Mouse (Mus musculus) lung, embryonic 16.5 days (tissue): ENCODE data around the gene Nlrx1. TPM values are rescaled to one million over a fixed set of nuclear protein-coding genes. Genes with fewer than 3 reads are reported as not detected.

Source experiments
- ATAC-seq: fragments of 200-750 bp; cut with Nextera tagmentation; 2 replicates; pipeline ENCODE4 v1.8.0; 2017; ENCODE audit warnings: low read depth, mild to moderate bottlenecking, moderate library complexity
- H3K27ac ChIP-seq: fragments of 300-500 bp; sonication (generic); 2 replicates; pipeline ENCODE4 v1.5.1; 2014; ENCODE audit warnings: mild to moderate bottlenecking, control low read depth, low read length
- H3K27me3 ChIP-seq: fragments of 300-500 bp; sonication (generic); 2 replicates; pipeline ENCODE4 v1.6.1; 2014; ENCODE audit warnings: low read depth, low read length, mixed read lengths; ENCODE audit not compliant: control insufficient read depth, insufficient read depth
- H3K36me3 ChIP-seq: fragments of 300-500 bp; sonication (generic); 2 replicates; pipeline ENCODE4 v1.6.1; 2014; ENCODE audit warnings: low read length; ENCODE audit not compliant: control insufficient read depth, insufficient read depth
- H3K4me1 ChIP-seq: fragments of 300-500 bp; sonication (generic); replicated peaks from 2 replicates; pipeline ENCODE4 v1.6.1; 2014; ENCODE audit warnings: low read length, mixed read lengths; ENCODE audit not compliant: control insufficient read depth, insufficient read depth
- H3K4me2 ChIP-seq: fragments of 300-500 bp; sonication (generic); 2 replicates; pipeline ENCODE4 v1.6.1; 2014; ENCODE audit warnings: low read depth, low read length, control low read depth
- H3K4me3 ChIP-seq: fragments of 300-500 bp; sonication (generic); 2 replicates; pipeline ENCODE4 v1.5.1; 2014; ENCODE audit warnings: mild to moderate bottlenecking, low read length, control low read depth
- H3K9ac ChIP-seq: fragments of 300-500 bp; sonication (generic); 2 replicates; pipeline ENCODE4 v1.6.1; 2014; ENCODE audit warnings: low read length, control low read depth
- H3K9me3 ChIP-seq: fragments of 300-500 bp; sonication (generic); 2 replicates; pipeline ENCODE4 v1.6.1; 2016; ENCODE audit warnings: low read length; ENCODE audit not compliant: control insufficient read depth
- WGBS: fragments of 180-500 bp; shearing (Covaris S2); extraction: QIAGEN DNeasy Blood & Tissue Kit; methylation state at CpG from one replicate; pipeline ENCODE4 v1.1.7; 2014; 5-methylcytosine and 5-hydroxymethylcytosine counted together
- polyA plus RNA-seq: library from polyadenylated mRNA; unstranded; fragments of >200 nt; fragmentation: Nextera tagmentation; extraction: Ambion mirVana; gene quantifications from 2 replicates; pipeline ENCODE4 v1.2.1, GENCODE M21; 2015

The Nlrx1 gene
- polyA plus RNA-seq, 1 experiment from 2014 or later, result 10.4 TPM

GRCm38 (mm10) chr9:44256213-44256612, 12.2 kb downstream of the Nlrx1 start:
- H3K4me1 ChIP-seq, result peaks cover 3% of the 10 kb centered on the region
- no peak overlapping the region for H3K27ac ChIP-seq
- no peaks in the 10 kb centered on the region for H3K9me3 ChIP-seq
- H3K4me3 ChIP-seq, result no peak overlapping the region
- ATAC-seq, result no peak
- no peak overlapping the region for H3K9ac ChIP-seq
- H3K36me3 ChIP-seq, result no peaks in the 10 kb centered on the region
- 64% methylated on average over 8 of the region's 8 CpGs for WGBS
- H3K27me3 ChIP-seq, result no peaks in the 10 kb centered on the region
- no peak overlapping the region for H3K4me2 ChIP-seq

GRCm38 (mm10) chr9:44255136-44255521, 13.3 kb downstream of the Nlrx1 start:
- 61% methylated on average over 6 of the region's 6 CpGs for WGBS
- H3K4me1 ChIP-seq, result peaks cover 3% of the 10 kb centered on the region
- ATAC-seq, result no peak
- no peak overlapping the region for H3K27ac ChIP-seq
- no peaks in the 10 kb centered on the region for H3K9me3 ChIP-seq
- no peak overlapping the region for H3K4me3 ChIP-seq
- H3K9ac ChIP-seq, result no peak overlapping the region
- no peak overlapping the region for H3K4me2 ChIP-seq
- no peaks in the 10 kb centered on the region for H3K27me3 ChIP-seq
- H3K36me3 ChIP-seq, result no peaks in the 10 kb centered on the region

DNA sequence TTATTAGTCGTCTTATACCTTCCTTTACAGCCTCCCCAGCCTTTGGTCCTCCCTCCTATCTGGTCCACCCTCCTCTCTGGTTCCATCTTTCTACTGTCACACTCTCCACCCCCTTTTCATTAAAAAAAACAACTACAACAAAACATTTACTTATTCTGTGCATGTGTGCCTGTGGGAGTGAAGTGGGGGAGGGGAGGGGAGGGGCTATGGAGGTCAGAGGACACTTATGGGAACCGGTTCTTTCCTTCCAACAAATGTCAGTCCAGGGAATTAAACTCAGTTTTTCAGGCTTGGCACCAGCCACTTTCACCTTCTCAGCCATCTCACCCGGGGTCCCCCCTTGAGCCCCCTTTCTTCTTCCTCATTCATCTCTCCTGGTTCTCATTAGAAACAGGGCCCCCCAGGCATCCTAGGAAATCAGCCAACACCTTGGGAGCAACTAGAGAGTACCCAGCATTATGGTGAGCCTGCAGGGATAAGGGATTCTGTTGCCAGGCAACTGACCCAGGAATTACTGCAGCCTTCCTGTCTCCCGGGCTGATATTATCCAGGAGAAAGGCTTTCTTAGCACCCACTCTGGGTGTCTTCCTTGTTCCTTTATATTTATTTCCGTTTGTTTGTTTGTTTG, 13.8 kb downstream of the Nlrx1 start:
- Histone ChIP-seq H3K4me3 (no peak overlapping the region), H3K27me3 (no peaks in the 10 kb centered on the region), H3K9ac (no peak overlapping the region), H3K36me3 (no peaks in the 10 kb centered on the region), H3K4me2 (no peak overlapping the region), H3K9me3 (no peaks in the 10 kb centered on the region), H3K27ac (no peak overlapping the region), H3K4me1 (peaks cover 3% of the 10 kb centered on the region)
- no peak for ATAC-seq
- 15% methylated on average over 5 of the region's 5 CpGs for WGBS

DNA sequence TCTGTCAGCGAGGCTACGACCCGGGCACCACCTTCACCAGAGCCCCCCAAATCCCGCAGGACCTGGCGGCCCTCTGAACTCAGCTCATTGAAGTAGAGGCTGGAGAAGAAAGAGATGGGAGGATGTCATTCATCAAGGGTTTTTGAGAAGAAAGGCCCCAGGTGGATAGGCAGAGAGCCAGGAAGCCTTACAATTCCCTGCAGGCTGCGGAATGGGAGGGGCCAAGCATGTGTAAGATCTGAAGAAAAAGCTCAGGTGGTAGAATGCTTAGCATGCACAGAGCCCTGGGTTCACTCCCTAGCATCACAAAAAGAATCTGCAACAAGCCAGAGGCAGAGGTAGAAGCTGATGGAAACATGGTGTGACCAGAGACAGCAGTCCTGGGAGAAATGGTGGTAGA, 15.0 kb downstream of the Nlrx1 start:
- Histone ChIP-seq H3K4me2 (no peak overlapping the region), H3K9me3 (no peaks in the 10 kb centered on the region), H3K27me3 (no peaks in the 10 kb centered on the region), H3K4me1 (peaks cover 3% of the 10 kb centered on the region), H3K4me3 (no peak overlapping the region), H3K36me3 (no peaks in the 10 kb centered on the region), H3K27ac (no peak overlapping the region), H3K9ac (no peak overlapping the region)
- 76% methylated on average over 6 of the region's 6 CpGs for WGBS
- no peak for ATAC-seq

GRCm38 (mm10) chr9:44251314-44251713, 17.1 kb downstream of the Nlrx1 start, which contains the start of gene Pdzd3:
Pdzd3 (minus strand) TSS chr9:44251471.
- Histone ChIP-seq H3K4me3 (no peak within 1 kb of the TSS), H3K36me3 (no peaks in the 10 kb centered on the region), H3K27ac (no peak within 1 kb of the TSS), H3K27me3 (no peaks in the 10 kb centered on the region), H3K4me2 (no peak within 1 kb of the TSS), H3K9me3 (no peaks in the 10 kb centered on the region), H3K4me1 (peaks cover 3% of the 10 kb centered on the region), H3K9ac (no peak within 1 kb of the TSS)
- WGBS, result 60% methylated on average over 10 of the region's 10 CpGs
- ATAC-seq, result no peak

- Histone ChIP-seq H3K4me2 (no peak overlapping the region), H3K4me3 (no peak overlapping the region)
These were observed 18.0 kb downstream of the Nlrx1 start for GRCm38 (mm10) chr9:44250445-44250844.

GRCm38 (mm10) chr9:44249181-44250146, 18.9 kb downstream of the Nlrx1 start:
- H3K4me2 ChIP-seq, result peak overlapping the region; percentile 36
- no peaks in the 10 kb centered on the region for H3K36me3 ChIP-seq
- H3K9ac ChIP-seq, result no peak overlapping the region
- peak; percentile 88 for ATAC-seq
- H3K4me1 ChIP-seq, result peaks cover under 1% of the 10 kb centered on the region
- no peak overlapping the region for H3K4me3 ChIP-seq
- H3K27ac ChIP-seq, result no peak overlapping the region
- H3K9me3 ChIP-seq, result no peaks in the 10 kb centered on the region
- H3K27me3 ChIP-seq, result no peaks in the 10 kb centered on the region
- 41% methylated on average over 26 of the region's 26 CpGs for WGBS

More at GRCm38 (mm10) chr9:44250445-44250844, 18.0 kb downstream of the Nlrx1 start:
- Histone ChIP-seq H3K9ac (no peak overlapping the region), H3K9me3 (no peaks in the 10 kb centered on the region), H3K4me1 (peaks cover 3% of the 10 kb centered on the region), H3K27ac (no peak overlapping the region), H3K36me3 (no peaks in the 10 kb centered on the region), H3K27me3 (no peaks in the 10 kb centered on the region)
- ATAC-seq, result no peak
- 55% methylated on average over 4 of the region's 4 CpGs for WGBS

GRCm38 (mm10) chr9:44247907-44248306, 20.5 kb downstream of the Nlrx1 start:
- H3K9me3 ChIP-seq, result no peaks in the 10 kb centered on the region
- 66% methylated on average over 6 of the region's 6 CpGs for WGBS
- no peak overlapping the region for H3K4me2 ChIP-seq
- no peaks in the 10 kb centered on the region for H3K27me3 ChIP-seq
- no peak overlapping the region for H3K4me3 ChIP-seq
- H3K27ac ChIP-seq, result no peak overlapping the region
- no peak for ATAC-seq
- no peaks in the 10 kb centered on the region; the same call in 1 of the 2 replicates for H3K4me1 ChIP-seq
- H3K9ac ChIP-seq, result no peak overlapping the region
- no peaks in the 10 kb centered on the region for H3K36me3 ChIP-seq

GRCm38 (mm10) chr9:44243621-44244020, 24.8 kb downstream of the Nlrx1 start:
- no peaks in the 10 kb centered on the region for H3K36me3 ChIP-seq
- no peaks in the 10 kb centered on the region for H3K9me3 ChIP-seq
- no peak overlapping the region for H3K4me2 ChIP-seq
- no peaks in the 10 kb centered on the region for H3K27me3 ChIP-seq
- no peaks in the 10 kb centered on the region for H3K4me1 ChIP-seq
- no peak overlapping the region for H3K27ac ChIP-seq
- ATAC-seq, result no peak
- WGBS, result 38% methylated on average over 2 of the region's 2 CpGs
- no peak overlapping the region for H3K4me3 ChIP-seq
- no peak overlapping the region for H3K9ac ChIP-seq
